Mouse (Mus musculus) lung, adult 2 months (tissue): Measurements from ENCODE around the gene Klf16.

Source experiments
- CTCF ChIP-seq: fragments of 200-500 bp; IDR thresholded peaks from 2 replicates; pipeline ENCODE4 v1.5.1; 2011; ENCODE audit warnings: mild to moderate bottlenecking, low read length, control low read depth; ENCODE audit not compliant: insufficient read depth
- POLR2A ChIP-seq: fragments of 200-500 bp; IDR thresholded peaks from 2 replicates; pipeline ENCODE4 v1.6.1; 2011; ENCODE audit warnings: low read depth, mild to moderate bottlenecking, control low read depth, low read length, borderline replicate concordance; ENCODE audit errors: extremely low read depth

- TF ChIP-seq CTCF (no peak), POLR2A (peak; percentile 96)
Measured at GRCm38 (mm10) chr10:80621940-80622660, 45.0 kb upstream of the Klf16 start.
